Mouse (Mus musculus): Measurements from ENCODE around the gene Aars. TPM values are rescaled to one million over a fixed set of nuclear protein-coding genes. Genes with fewer than 3 reads are reported as not detected.
"Not testable (repeated sequence)": the region's sequence is repeated elsewhere in the genome, so short reads cannot be mapped to it uniquely, and the experiment has no call there.

Gene Aars
- polyA plus RNA-seq, 1 experiment from 2014 or later: 73.8 TPM

DNA sequence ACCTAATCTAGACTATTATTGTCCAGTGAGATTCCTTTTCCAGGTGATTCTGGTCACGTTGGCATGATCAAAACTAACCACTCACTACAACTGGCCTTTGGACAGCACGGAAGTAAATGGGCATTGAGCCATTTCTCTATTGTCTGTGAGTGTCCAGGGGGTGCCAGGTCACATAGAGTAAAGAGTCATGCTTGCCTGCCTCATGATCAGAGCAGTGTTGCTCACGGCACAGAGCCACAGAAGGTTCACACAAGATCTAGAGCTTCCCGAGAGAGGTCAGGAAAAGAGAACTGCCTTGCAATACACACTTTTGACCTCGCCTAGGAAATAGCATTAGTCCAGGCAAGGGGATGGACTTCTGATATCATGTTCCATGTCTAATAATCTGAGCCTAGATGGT lies 46.5 kb downstream of the Aars start:
- no peaks in the 10 kb centered on the region for H3K27me3 ChIP-seq
- H3K36me3 ChIP-seq: no peaks in the 10 kb centered on the region
- no peak for ATAC-seq (ENCODE audit: insufficient number of reproducible peaks, insufficient read depth, low FRiP score, low TSS enrichment, low read depth)
- H3K27ac ChIP-seq: no peak overlapping the region
- peaks cover 7% of the 10 kb centered on the region; the same call in 1 of the 2 replicates for H3K4me1 ChIP-seq (replicated peaks)
- WGBS: 80% methylated on average over 5 of the region's 5 CpGs
- no peak overlapping the region for H3K4me3 ChIP-seq (replicated peaks)
- no peaks in the 10 kb centered on the region for H3K9me3 ChIP-seq
- H3K4me2 ChIP-seq: no peak overlapping the region
- H3K9ac ChIP-seq (replicated peaks): no peak overlapping the region

- no peaks in the 10 kb centered on the region for H3K9me3 ChIP-seq
- peaks cover 7% of the 10 kb centered on the region; the same call in 1 of the 2 replicates for H3K4me1 ChIP-seq (replicated peaks)
- no peaks in the 10 kb centered on the region for H3K27me3 ChIP-seq
- no peak for ATAC-seq (ENCODE audit: insufficient number of reproducible peaks, insufficient read depth, low FRiP score, low TSS enrichment, low read depth)
- no peak overlapping the region for H3K4me3 ChIP-seq (replicated peaks)
- no peak overlapping the region for H3K4me2 ChIP-seq
- no peak overlapping the region for H3K27ac ChIP-seq
- H3K36me3 ChIP-seq: no peaks in the 10 kb centered on the region
- H3K9ac ChIP-seq (replicated peaks): no peak overlapping the region
- WGBS: 25% methylated on average over 6 of the region's 6 CpGs
Observed at GRCm38 (mm10) chr8:111079861-111080271, 46.9 kb downstream of the Aars start.

GRCm38 (mm10) chr8:111081580-111082258 lies 48.8 kb downstream of the Aars start:
- no peak overlapping the region for H3K4me2 ChIP-seq
- H3K4me1 ChIP-seq (replicated peaks): peaks cover 7% of the 10 kb centered on the region; the same call in 1 of the 2 replicates
- 55% methylated on average over 12 of the region's 12 CpGs for WGBS
- no peak overlapping the region for H3K27ac ChIP-seq
- no peaks in the 10 kb centered on the region for H3K36me3 ChIP-seq
- H3K9ac ChIP-seq (replicated peaks): no peak overlapping the region
- ATAC-seq (ENCODE audit: insufficient number of reproducible peaks, insufficient read depth, low FRiP score, low TSS enrichment, low read depth): no peak
- H3K27me3 ChIP-seq: no peaks in the 10 kb centered on the region
- H3K9me3 ChIP-seq: no peaks in the 10 kb centered on the region
- no peak overlapping the region for H3K4me3 ChIP-seq (replicated peaks)

DNA sequence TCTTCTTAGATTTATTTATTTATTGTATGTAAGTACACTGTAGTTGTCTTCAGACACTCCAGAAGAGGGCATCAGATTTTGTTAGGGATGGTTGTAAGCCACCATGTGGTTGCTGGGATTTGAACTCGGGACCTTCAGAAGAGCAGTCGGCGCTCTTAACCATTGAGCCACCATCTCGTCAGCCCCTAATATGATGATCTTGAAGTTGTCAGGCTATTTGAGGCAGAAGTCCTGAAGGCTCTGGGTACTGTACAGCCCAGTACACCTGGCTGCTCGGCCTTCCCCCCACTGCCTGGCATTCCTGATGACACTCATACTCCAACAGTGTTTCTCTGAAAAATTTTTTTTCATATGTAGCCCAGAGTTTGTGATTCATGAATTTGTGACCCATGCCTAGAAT lies 51.0 kb downstream of the Aars start:
- H3K4me2 ChIP-seq; H3K27me3 ChIP-seq; ATAC-seq (ENCODE audit: insufficient number of reproducible peaks, insufficient read depth, low FRiP score, low TSS enrichment, low read depth); H3K36me3 ChIP-seq; H3K27ac ChIP-seq; H3K9me3 ChIP-seq; H3K9ac ChIP-seq (replicated peaks); H3K4me3 ChIP-seq (replicated peaks); H3K4me1 ChIP-seq (replicated peaks): not testable (repeated sequence)
- 89% methylated on average over 5 of the region's 5 CpGs for WGBS

GRCm38 (mm10) chr8:111090126-111090525 lies 57.2 kb downstream of the Aars start:
- Histone ChIP-seq H3K4me2 (no peak overlapping the region), H3K9me3 (no peaks in the 10 kb centered on the region), H3K27ac (no peak overlapping the region), H3K4me1 (replicated peaks) (no peaks in the 10 kb centered on the region), H3K4me3 (replicated peaks) (no peak overlapping the region), H3K36me3 (no peaks in the 10 kb centered on the region), H3K9ac (replicated peaks) (no peak overlapping the region), H3K27me3 (no peaks in the 10 kb centered on the region)
- no peak for ATAC-seq (ENCODE audit: insufficient number of reproducible peaks, insufficient read depth, low FRiP score, low TSS enrichment, low read depth)
- 0% methylated on average over 2 of the region's 2 CpGs for WGBS

GRCm38 (mm10) chr8:111091706-111092105 lies 58.8 kb downstream of the Aars start:
- Histone ChIP-seq H3K4me2 (no peak overlapping the region), H3K4me3 (replicated peaks) (no peak overlapping the region), H3K36me3 (no peaks in the 10 kb centered on the region), H3K4me1 (replicated peaks) (peaks cover 5% of the 10 kb centered on the region), H3K27ac (no peak overlapping the region), H3K9me3 (no peaks in the 10 kb centered on the region), H3K9ac (replicated peaks) (no peak overlapping the region), H3K27me3 (no peaks in the 10 kb centered on the region)
- ATAC-seq (ENCODE audit: insufficient number of reproducible peaks, insufficient read depth, low FRiP score, low TSS enrichment, low read depth): no peak
- WGBS: 80% methylated on average over 7 of the region's 7 CpGs

- 88% methylated on average over 6 of the region's 6 CpGs for WGBS
- ATAC-seq (ENCODE audit: insufficient number of reproducible peaks, insufficient read depth, low FRiP score, low TSS enrichment, low read depth); H3K27ac ChIP-seq; H3K4me1 ChIP-seq (replicated peaks); H3K9ac ChIP-seq (replicated peaks); H3K4me2 ChIP-seq; H3K27me3 ChIP-seq; H3K9me3 ChIP-seq; H3K36me3 ChIP-seq; H3K4me3 ChIP-seq (replicated peaks): not testable (repeated sequence)
Observed at GRCm38 (mm10) chr8:111092326-111092725, 59.4 kb downstream of the Aars start, which contains the start of gene Clec18a. Clec18a (minus strand) TSS chr8:111092426.

DNA sequence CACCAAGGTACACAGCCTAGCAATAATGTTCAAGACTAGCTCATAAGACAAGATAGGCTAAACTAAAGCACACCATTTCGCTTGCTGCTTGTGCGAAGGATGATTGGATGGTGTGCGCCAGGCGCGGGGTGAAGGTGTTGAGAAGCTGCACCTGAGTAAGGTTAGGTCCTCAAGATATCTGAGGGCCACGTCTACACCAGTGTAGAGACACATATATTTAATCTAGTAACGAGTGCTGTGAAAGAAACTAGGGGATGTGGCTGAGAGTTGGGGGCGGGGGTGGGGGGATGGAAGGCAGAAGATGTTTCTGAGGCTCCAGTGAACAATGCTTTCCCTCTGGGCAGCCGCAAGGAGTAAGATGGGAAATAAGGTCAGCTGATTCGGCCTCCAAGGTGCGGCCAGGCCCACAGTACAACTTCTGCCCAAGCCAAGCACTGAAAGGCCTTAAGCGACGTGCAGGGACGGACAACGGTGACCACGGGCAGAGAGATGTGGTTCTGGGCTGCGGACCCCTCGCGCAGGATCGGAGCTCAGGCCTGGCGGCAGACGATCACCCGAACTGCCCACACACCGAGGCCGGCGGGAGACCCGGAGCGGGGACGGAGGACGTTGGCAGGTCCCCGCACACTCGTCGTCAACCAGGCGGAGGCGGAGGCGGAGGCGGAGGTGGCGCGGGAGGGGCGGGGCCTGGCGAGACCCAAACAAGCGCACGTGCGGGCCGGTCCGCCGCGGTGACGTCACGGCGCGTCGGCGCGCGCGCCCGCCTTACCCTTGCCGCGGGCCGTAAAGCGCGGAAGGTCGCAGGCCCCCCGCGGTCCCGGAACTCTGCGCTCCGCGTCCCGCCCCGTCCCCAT lies 61.1 kb downstream of the Aars start, which contains the start of gene Pdpr:
TSS of gene Pdpr (plus strand) at position 766 of the 854 bp plus-strand sequence.
- WGBS: 11% methylated on average over 33 of the region's 72 CpGs
- peak within 1 kb of the TSS; percentile 70 for H3K9ac ChIP-seq (replicated peaks)
- peak; percentile 83 for ATAC-seq (ENCODE audit: insufficient number of reproducible peaks, insufficient read depth, low FRiP score, low TSS enrichment, low read depth)
- no peaks in the 10 kb centered on the region for H3K9me3 ChIP-seq
- H3K4me1 ChIP-seq (replicated peaks): peaks cover 5% of the 10 kb centered on the region
- H3K4me3 ChIP-seq (replicated peaks): peak within 1 kb of the TSS; percentile 66
- no peaks in the 10 kb centered on the region for H3K36me3 ChIP-seq
- H3K4me2 ChIP-seq: peak within 1 kb of the TSS; percentile 79
- H3K27me3 ChIP-seq: no peaks in the 10 kb centered on the region
- H3K27ac ChIP-seq: peak within 1 kb of the TSS; percentile 62

DNA sequence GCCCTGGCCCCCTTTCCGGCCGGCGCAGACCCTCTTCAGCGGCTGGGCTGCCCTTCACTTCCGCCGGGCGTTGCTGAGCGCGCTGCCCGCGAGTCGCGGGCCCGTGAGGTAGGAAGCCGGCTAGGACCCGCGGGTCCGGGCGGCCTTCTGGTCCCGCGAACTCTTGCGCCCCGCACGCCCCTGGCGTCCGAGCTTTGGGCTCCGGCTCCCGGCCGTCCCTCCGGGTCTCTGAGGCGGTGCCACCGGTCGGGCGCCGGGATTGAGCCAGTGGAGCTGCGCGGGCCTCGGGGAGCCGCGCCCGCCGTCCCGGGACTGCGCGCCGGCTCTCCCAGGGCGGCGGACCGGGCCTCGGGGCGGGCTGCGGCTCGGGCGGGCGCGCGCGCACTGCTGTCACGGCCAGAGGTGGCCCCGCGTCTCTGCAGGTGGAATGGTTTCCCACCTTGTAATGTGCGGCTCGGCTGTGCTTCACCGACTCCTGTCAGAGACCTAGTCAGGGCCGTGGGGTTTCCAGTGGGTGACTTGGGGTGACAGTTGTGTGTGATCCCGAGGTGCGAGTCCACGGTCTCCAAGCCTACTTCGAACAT lies 61.9 kb downstream of the Aars start:
- 1% methylated on average over 59 of the region's 69 CpGs for WGBS

More for the DNA sequence above, 61.9 kb downstream of the Aars start:
- H3K9me3 ChIP-seq; H3K27me3 ChIP-seq; H3K4me1 ChIP-seq (replicated peaks); H3K36me3 ChIP-seq: not testable (repeated sequence)
- Histone ChIP-seq H3K27ac (0 out of 2 replicates have a peak overlapping the region, but pooled peaks have one; percentile 17), H3K4me3 (replicated peaks) (peak overlapping the region; percentile 66), H3K9ac (replicated peaks) (peak overlapping the region; percentile 70), H3K4me2 (peak overlapping the region; percentile 79)
- ATAC-seq (ENCODE audit: insufficient number of reproducible peaks, insufficient read depth, low FRiP score, low TSS enrichment, low read depth): peak; percentile 16

Data from limb, embryonic 12.5 days (tissue).